Mouse (Mus musculus): Measurements from ENCODE around the gene 1700029I15Rik. TPM values are rescaled to one million over a fixed set of nuclear protein-coding genes. Genes with fewer than 3 reads are reported as not detected.

1700029I15Rik gene
- polyA plus RNA-seq, 1 experiment from 2014 or later = 2.7 TPM

DNA sequence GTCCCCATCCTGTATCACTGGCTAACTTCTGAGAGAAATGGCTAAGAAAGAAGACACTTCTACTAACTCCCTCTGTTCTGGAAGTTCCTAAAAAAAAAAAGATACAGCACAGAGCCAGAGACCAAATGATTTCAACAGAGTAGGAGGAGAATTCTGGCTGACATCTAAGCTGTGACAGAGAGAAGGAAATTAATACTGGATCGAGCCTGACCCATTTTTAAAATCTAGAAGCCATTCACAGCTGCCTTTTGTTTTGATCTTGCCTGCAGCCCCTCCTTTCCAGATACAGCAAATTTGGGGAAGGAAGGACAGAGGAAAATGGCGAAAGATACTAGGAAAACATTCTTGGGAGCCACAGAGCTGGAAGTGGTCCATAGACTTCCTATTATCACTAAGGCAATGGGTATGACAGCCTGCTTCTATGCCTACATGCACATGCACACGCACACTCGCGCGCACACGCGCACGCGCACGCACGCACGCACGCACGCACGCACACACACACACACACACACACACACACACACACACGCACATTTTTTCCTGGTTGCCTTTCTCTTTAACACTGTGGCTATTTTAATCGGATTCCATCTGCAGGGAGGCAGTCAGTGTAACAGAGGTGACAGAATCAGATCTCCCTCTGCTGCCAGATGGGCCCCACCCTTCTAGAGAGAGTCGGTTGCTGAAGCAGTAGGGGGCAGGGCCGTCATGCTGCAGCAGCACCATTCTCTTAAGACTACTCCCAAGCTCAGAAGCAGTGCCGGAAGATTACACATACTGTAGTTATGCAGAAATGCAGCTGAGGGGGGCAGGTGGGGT, 48.6 kb downstream of the 1700029I15Rik start:
- H3K36me3 ChIP-seq = peaks cover 4% of the 10 kb centered on the region
- whole genome bisulfite sequencing = 47% methylated on average over 21 of the region's 21 CpGs
- no peaks in the 10 kb centered on the region for H3K27me3 ChIP-seq (ENCODE audit: insufficient read depth, poor library complexity, severe bottlenecking)
- peak overlapping the region; percentile 92 for H3K4me3 ChIP-seq
- H3K27ac ChIP-seq = peak overlapping the region; percentile 65
- DNase-seq (ENCODE audit: low spot score) = peak; percentile 90
- H3K4me1 ChIP-seq = peaks cover 71% of the 10 kb centered on the region
- H3K9me3 ChIP-seq = no peaks in the 10 kb centered on the region

DNA sequence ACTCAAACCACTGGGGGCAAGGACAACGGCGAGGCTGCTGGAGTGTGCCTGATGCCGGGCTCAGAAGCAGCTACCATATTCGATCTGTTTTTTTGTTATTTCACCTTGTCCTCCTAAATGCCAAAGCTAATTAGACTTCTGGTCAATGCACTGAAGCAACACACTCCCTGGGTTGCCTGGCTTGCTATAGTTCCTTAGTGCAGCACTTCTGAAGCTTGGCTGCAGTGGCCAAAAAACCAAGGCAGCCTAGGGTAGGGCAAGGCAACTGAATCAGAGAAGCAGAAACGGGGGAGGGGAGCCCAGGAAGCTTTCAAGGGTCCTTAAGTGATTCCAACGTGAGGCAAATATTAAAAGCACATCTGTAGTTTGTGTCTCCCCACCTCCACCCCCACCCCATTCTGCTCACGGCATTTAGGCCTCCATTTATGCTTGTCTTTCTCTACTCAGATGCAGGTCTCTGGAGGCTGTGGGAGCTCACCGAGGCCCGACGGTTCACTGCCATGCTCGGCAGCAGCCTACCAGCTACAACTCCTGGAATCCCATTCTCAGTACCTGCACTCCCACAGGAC, 49.4 kb downstream of the 1700029I15Rik start:
- Histone ChIP-seq H3K9me3 (no peaks in the 10 kb centered on the region), H3K4me1 (peaks cover 65% of the 10 kb centered on the region), H3K4me3 (peak overlapping the region; percentile 92), H3K27ac (peak overlapping the region; percentile 65), H3K27me3 (ENCODE audit: insufficient read depth, poor library complexity, severe bottlenecking) (no peaks in the 10 kb centered on the region), H3K36me3 (no peaks in the 10 kb centered on the region)
- 36% methylated on average over 11 of the region's 11 CpGs for WGBS
- no peak for DNase-seq (ENCODE audit: low spot score)

DNA sequence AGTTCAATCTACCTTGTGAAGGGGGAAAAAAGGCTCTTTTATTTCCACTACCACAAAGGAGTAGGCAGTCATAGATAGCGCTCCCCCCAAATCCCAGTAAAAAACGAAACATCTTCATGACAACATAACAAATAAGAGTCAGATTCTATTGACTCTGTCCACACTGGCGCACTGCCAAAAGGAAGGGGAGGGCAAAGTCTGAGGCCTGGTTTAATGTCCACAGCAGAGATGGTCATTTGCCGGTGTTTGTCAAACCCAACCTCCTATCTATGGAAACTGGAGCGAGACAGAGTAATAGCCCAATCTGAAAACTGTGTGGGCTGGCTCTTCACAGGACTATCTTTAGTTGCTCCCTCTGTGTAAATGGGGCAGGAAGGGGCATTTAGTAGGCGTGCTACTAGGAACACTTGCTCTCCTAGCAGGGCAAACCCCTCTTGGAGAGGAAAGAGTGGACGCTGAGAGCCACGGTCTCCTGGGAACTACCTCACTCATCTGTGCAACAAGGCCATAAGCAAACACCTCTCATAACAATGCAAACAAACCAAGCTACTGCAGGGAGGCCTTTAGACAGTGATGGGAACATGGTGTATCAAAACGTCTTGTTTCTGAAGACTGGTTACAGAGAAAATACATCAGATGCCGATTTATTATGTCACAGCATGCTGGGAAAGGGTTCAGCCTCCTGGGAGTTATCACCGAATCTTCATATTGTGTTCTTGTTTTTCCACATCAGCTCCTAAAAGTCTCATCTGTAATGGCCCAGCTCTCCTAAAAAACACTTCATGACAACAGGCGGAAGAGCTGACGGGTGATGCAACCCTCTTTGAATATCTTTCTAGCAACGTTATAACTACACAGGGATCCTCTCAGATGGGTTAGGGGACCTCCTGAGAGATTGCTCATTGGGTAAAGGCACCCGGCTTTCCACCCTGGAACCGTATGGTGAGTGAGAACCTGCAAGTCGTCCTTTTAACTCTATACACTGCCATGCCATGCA, 50.3 kb downstream of the 1700029I15Rik start:
- H3K4me3 ChIP-seq = peak overlapping the region; percentile 92
- no peak for DNase-seq (ENCODE audit: low spot score)
- H3K4me1 ChIP-seq = peaks cover 58% of the 10 kb centered on the region
- H3K9me3 ChIP-seq = no peaks in the 10 kb centered on the region
- WGBS = 52% methylated on average over 17 of the region's 17 CpGs
- H3K36me3 ChIP-seq = no peaks in the 10 kb centered on the region
- H3K27me3 ChIP-seq (ENCODE audit: insufficient read depth, poor library complexity, severe bottlenecking) = no peaks in the 10 kb centered on the region
- H3K27ac ChIP-seq = peak overlapping the region; percentile 90; the same call in 1 of the 2 replicates

DNA sequence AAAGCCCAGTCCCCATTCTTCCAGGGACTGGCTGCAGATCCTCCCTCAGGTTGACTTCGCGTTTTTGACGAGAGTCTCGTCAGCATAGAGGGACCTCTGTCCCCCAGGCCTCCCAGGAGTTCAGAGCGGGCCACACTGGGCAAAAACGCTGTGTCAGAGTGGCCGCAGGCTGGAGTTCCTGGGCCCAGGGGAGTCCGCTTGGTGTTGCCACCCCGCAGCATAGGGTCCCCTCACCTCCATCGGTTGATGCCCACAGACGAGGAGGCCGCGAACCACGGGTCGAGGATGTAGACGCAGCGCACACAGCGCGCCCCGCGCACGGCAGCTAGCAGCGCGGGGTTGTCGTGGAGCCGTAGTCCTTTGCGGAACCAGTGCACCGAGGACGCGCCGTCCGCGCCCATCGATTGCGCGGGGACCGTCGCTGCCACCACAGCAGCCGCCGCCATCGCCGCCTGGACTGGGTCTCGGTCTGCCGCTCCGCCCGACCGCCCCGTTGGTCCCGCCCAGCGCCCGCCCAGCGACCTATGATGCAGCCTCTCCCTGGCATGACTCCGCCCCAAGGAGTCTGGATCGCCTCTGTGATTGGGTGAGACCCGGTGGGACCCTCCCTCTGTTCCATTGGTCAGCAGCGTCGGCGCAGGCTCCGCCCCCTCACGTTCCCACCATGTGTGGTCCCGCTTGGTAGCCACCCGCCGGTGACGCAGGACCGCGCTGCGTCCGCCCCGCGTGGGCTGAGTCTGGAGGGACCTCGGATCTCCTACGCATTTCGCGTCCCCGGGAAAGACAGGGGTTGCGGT, 51.4 kb downstream of the 1700029I15Rik start, which contains the start of gene Cry2:
Gene Cry2 (minus strand): TSS at position 466 of the 797 bp plus-strand sequence.
- Histone ChIP-seq H3K36me3 (no peaks in the 10 kb centered on the region), H3K27ac (peak within 1 kb of the TSS; percentile 90), H3K27me3 (ENCODE audit: insufficient read depth, poor library complexity, severe bottlenecking) (no peaks in the 10 kb centered on the region), H3K4me3 (peak within 1 kb of the TSS; percentile 92), H3K9me3 (no peaks in the 10 kb centered on the region), H3K4me1 (peaks cover 46% of the 10 kb centered on the region)
- peak; percentile 100 for DNase-seq (ENCODE audit: low spot score)
- WGBS = under 1% methylated on average over 76 of the region's 76 CpGs

DNA sequence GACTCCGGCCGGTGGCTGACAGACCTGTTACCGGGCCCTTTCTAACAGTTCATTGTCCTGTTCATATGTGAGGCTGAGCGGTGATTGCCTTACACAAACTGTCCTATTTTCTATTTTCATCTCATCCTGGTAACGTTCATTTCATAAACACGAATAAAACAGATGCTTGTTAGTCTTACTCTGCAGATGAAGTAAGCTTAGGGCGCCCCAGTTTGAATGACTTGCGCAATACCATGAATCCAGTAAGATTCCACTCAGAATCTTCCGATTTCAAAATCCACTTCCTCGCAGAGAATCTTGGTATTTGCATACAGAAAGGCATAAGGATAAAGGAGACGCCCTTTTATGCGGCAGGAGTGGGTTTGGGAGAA, 52.0 kb downstream of the 1700029I15Rik start:
- 0 out of 2 replicates have a peak, but pooled peaks cover 3% of the 10 kb centered on the region for H3K27me3 ChIP-seq (ENCODE audit: insufficient read depth, poor library complexity, severe bottlenecking)
- DNase-seq (ENCODE audit: low spot score) = no peak
- WGBS = 12% methylated on average over 12 of the region's 12 CpGs
- no peak overlapping the region; the same call in 1 of the 2 replicates for H3K27ac ChIP-seq
- peaks cover 40% of the 10 kb centered on the region for H3K4me1 ChIP-seq
- peak overlapping the region; percentile 92 for H3K4me3 ChIP-seq
- H3K36me3 ChIP-seq = no peaks in the 10 kb centered on the region
- H3K9me3 ChIP-seq = no peaks in the 10 kb centered on the region

DNA sequence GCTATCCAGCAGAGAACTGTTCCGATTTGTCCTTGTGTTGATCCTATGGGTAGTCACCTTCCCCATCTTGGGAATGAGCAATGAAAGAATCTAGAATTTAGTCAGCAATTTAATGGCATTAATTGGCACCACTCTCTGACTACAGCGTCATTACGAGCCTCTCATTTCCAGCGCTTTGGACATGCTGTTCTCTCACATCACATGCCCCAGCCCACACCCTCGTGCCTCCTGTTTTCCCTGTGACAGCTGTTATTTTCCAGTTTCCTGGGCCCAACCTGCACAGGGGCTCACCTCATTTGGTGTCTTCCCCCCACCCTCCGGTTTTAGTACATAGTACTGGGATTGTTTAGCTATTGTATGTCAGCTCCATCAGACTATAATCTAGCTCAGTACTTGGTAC, 52.7 kb downstream of the 1700029I15Rik start:
- H3K36me3 ChIP-seq = no peaks in the 10 kb centered on the region
- no peak overlapping the region for H3K4me3 ChIP-seq
- H3K9me3 ChIP-seq = no peaks in the 10 kb centered on the region
- H3K27me3 ChIP-seq (ENCODE audit: insufficient read depth, poor library complexity, severe bottlenecking) = 0 out of 2 replicates have a peak, but pooled peaks cover 4% of the 10 kb centered on the region
- peaks cover 34% of the 10 kb centered on the region for H3K4me1 ChIP-seq
- no peak for DNase-seq (ENCODE audit: low spot score)
- 55% methylated on average over 6 of the region's 6 CpGs for WGBS
- H3K27ac ChIP-seq = no peak overlapping the region

Small RNA genes lying within 50 kb of the gene (microRNA-seq; reads per million reads assigned to microRNA genes)
- gene Mir7000 = not detected

Other genes starting within 250 kb of the 1700029I15Rik start
- 19.0 and 19.2 TPM in 2 replicates for gene Pex16, start 7.9 kb upstream of the 1700029I15Rik start, polyA plus RNA-seq (2016; fragmentation: Nextera tagmentation; extraction: Ambion mirVana)
- gene Large2, start 7.7 kb upstream of the 1700029I15Rik start, polyA plus RNA-seq (2016; fragmentation: Nextera tagmentation; extraction: Ambion mirVana) = 1.6 and 7.0 TPM in 2 replicates
- gene Mapk8ip1, start 18.7 kb downstream of the 1700029I15Rik start, polyA plus RNA-seq (2016; fragmentation: Nextera tagmentation; extraction: Ambion mirVana) = 7.5 and 18.2 TPM in 2 replicates
- 21.0 and 23.3 TPM in 2 replicates for gene Cry2, start 51.5 kb downstream of the 1700029I15Rik start, polyA plus RNA-seq (2016; fragmentation: Nextera tagmentation; extraction: Ambion mirVana)
- gene Slc35c1, start 78.0 kb downstream of the 1700029I15Rik start, polyA plus RNA-seq (2016; fragmentation: Nextera tagmentation; extraction: Ambion mirVana) = 14.1 and 14.9 TPM in 2 replicates
- 0.84 and 2.0 TPM in 2 replicates for gene Chst1, start 217.2 kb downstream of the 1700029I15Rik start, polyA plus RNA-seq (2016; fragmentation: Nextera tagmentation; extraction: Ambion mirVana)